Mouse (Mus musculus) left cerebral cortex, postnatal 4 days (tissue): ENCODE measurements around the gene Bmf. TPM values are rescaled to one million over a fixed set of nuclear protein-coding genes. Genes with fewer than 3 reads are reported as not detected.

Experiments used
- DNase-seq: peaks from one replicate; pipeline ENCODE4 v3.0.0-alpha.2; 2022
- intact Hi-C: fragments of 180-260 bp; cut with DNase I; formaldehyde crosslinking; loops from one replicate; pipeline ENCODE4 v1.15.1; 2025
- total RNA-seq, 2 experiments: library from RNA; stranded (reverse); gene quantifications; 2 replicates each; pipeline ENCODE4 v1.2.3; 2021

The Bmf gene
- total RNA-seq, 2 experiments from 2014 or later: 5.7 to 6.0 TPM

GRCm38 (mm10) chr2:118545242-118546103 is 4.0 kb downstream of the Bmf start:
- intact Hi-C loops: no loop called here
- DNase-seq: peak; percentile 95

GRCm38 (mm10) chr2:118543893-118544799 is 5.3 kb downstream of the Bmf start:
- intact Hi-C loops: no loop called here
- peak; percentile 97 for DNase-seq

GRCm38 (mm10) chr2:118542971-118543573 is 6.4 kb downstream of the Bmf start:
- intact Hi-C loops: no loop called here
- DNase-seq: no peak

- intact Hi-C loops: no loop called here
- no peak for DNase-seq
Measured at GRCm38 (mm10) chr2:118541716-118542115, 7.8 kb downstream of the Bmf start.

GRCm38 (mm10) chr2:118540691-118541117 is 8.8 kb downstream of the Bmf start:
- intact Hi-C loops: no loop called here
- DNase-seq: no peak

GRCm38 (mm10) chr2:118539881-118540516 is 9.5 kb downstream of the Bmf start:
- intact Hi-C loops: no loop called here
- DNase-seq: no peak

- intact Hi-C loops: no loop called here
- no peak for DNase-seq
Measured at GRCm38 (mm10) chr2:118539040-118539439, 10.4 kb downstream of the Bmf start.

GRCm38 (mm10) chr2:118537226-118537625 is 12.3 kb downstream of the Bmf start:
- intact Hi-C loops: no loop called here
- no peak for DNase-seq

GRCm38 (mm10) chr2:118536553-118536952 is 12.9 kb downstream of the Bmf start:
- peak; percentile 92 for DNase-seq
- intact Hi-C loops: no loop called here

GRCm38 (mm10) chr2:118536111-118536510 is 13.4 kb downstream of the Bmf start:
- intact Hi-C loops: no loop called here
- no peak for DNase-seq

GRCm38 (mm10) chr2:118533969-118534368 is 15.5 kb downstream of the Bmf start:
- intact Hi-C loops: no loop called here
- no peak for DNase-seq

GRCm38 (mm10) chr2:118532855-118533675 is 16.4 kb downstream of the Bmf start:
- no peak for DNase-seq
- intact Hi-C loops: no loop called here

- DNase-seq: no peak
- intact Hi-C loops: no loop called here
Measured at GRCm38 (mm10) chr2:118532401-118532800, 17.1 kb downstream of the Bmf start.

- no peak for DNase-seq
- intact Hi-C loops: no loop called here
Measured at GRCm38 (mm10) chr2:118529466-118530181, 19.9 kb downstream of the Bmf start.

GRCm38 (mm10) chr2:118526545-118526944 is 22.9 kb downstream of the Bmf start:
- DNase-seq: no peak
- intact Hi-C loops: no loop called here

GRCm38 (mm10) chr2:118524811-118525210 is 24.7 kb downstream of the Bmf start:
- DNase-seq: no peak
- intact Hi-C loops: no loop called here

- DNase-seq: no peak
- intact Hi-C loops: no loop called here
Measured at GRCm38 (mm10) chr2:118523163-118523730, 26.2 kb downstream of the Bmf start.

- DNase-seq: no peak
- intact Hi-C loops: no loop called here
Measured at GRCm38 (mm10) chr2:118522265-118522664, 27.2 kb downstream of the Bmf start.
